Comparison of ENCODE assay signal across 8 mouse cellular contexts in the genomic region with DNA sequence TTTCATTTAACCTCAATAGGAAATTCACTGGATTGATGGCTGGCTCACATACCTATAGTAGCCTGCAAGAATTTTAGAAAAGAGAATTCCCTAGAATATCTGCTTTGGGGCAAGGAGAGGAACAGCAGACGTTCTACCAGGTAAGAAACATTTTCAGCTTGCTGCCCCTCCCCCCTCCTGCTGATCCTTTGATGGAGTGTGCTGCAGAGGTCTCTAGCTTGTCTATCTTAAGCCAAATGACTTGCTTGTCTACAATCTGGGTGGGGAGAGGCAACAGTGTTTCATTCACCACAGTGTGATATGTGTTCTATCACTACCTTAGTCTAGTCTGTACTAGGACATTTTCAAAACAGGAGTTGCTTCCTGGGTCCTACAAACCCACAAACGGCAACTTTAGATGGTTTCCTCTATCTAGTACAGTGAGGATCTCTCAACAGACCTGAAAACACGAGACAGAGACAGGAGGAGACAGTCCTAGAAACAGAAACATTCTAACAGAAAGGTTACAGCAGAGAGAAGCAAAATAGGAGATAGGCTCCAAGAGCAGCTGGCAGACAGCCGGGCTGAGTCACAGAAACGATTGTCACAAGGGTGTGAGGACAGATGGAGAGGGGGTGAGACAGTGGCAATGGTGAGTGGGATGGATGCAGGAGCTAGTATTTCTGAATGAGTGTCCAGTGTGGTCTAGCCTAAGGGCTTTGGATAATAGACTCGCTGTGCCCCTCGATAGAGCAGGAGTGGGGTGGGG. TPM values are rescaled to one million over a fixed set of nuclear protein-coding genes. Genes with fewer than 3 reads are reported as not detected.
DNase-seq lines count a peak whose midpoint lies in the region; ATAC-seq and TF ChIP-seq lines count a peak whose summit lies in the region.
"Had no signal": no experiment of that assay in that cellular context is flagged by ENCODE, and none has a peak within 500 bp of the region (broad histone marks: within the 10 kb centered on the region; RNA-seq: fewer than 3 reads in every experiment).

No protein-coding gene starts in this region.

- no peak for ATAC-seq in hindbrain, embryonic 15.5 days (ENCODE audit: low FRiP score, low read depth)

- H3K27me3 ChIP-seq in hindbrain, embryonic 15.5 days: no peaks in the 10 kb centered on the region
- H3K27me3 ChIP-seq in myocyte (ENCODE audit: control insufficient read depth, insufficient read depth, insufficient read length): no peaks in the 10 kb centered on the region

- H3ac ChIP-seq in myocyte (ENCODE audit: control insufficient read depth, insufficient read length): no peak overlapping the region

- TF ChIP-seq POLR2A in myocyte (IDR thresholded peaks at IDR 0.05; ENCODE audit: insufficient read length, low read depth): no peak

- H3K4me1 ChIP-seq in hindbrain, embryonic 15.5 days (replicated peaks): peaks cover 18% of the 10 kb centered on the region

- H3K36me3 ChIP-seq in hindbrain, embryonic 15.5 days: no peaks in the 10 kb centered on the region
- no peaks in the 10 kb centered on the region for H3K36me3 ChIP-seq in myocyte (ENCODE audit: control insufficient read depth, insufficient read depth)

- H3K9ac ChIP-seq in hindbrain, embryonic 15.5 days: 0 out of 2 replicates have a peak overlapping the region, but pooled peaks have one; percentile 15

- peak; percentile 64 for DNase-seq in Muller cell, postnatal 12 days (ENCODE audit: inconsistent ontology term)
- DNase-seq in adrenal gland, postnatal 14 days: peak; percentile 82
- peak; percentile 30 to 63 for DNase-seq in frontal cortex, postnatal 10 days (ENCODE audit: low spot score in 2 of 2)
- no peak for DNase-seq in kidney, postnatal 4 days
- no peak for DNase-seq in kidney, postnatal 14 days

- 45% methylated on average over 7 of the region's 7 CpGs for WGBS in hindbrain, embryonic 15.5 days

- no peak overlapping the region for H3K27ac ChIP-seq in hindbrain, embryonic 15.5 days (replicated peaks)
- H3K27ac ChIP-seq: kidney, postnatal 0 days had no signal

- no peaks in the 10 kb centered on the region for H3K79me2 ChIP-seq in myocyte (ENCODE audit: control insufficient read depth, insufficient read depth)

- H3K4me2 ChIP-seq in hindbrain, embryonic 15.5 days: no peak overlapping the region
- peak overlapping the region; percentile 44 for H3K4me2 ChIP-seq in myocyte (ENCODE audit: low read depth)

- H3K9me3 ChIP-seq in hindbrain, embryonic 15.5 days: no peaks in the 10 kb centered on the region

- no peak overlapping the region for H3K4me3 ChIP-seq in hindbrain, embryonic 15.5 days
- H3K4me3 ChIP-seq in myocyte: no peak overlapping the region

TF ChIP-seq in myocyte, 11 proteins besides CTCF, POLR2A, EP300 and RAD21:
- TF ChIP-seq POLR2AphosphoS2 (IDR thresholded peaks at IDR 0.05; ENCODE audit: insufficient read length, low read depth) (no peak), MYOD1 (IDR thresholded peaks at IDR 0.05; ENCODE audit: control insufficient read depth in 1 of 3, insufficient read length in 2 of 3, low read depth in 2 of 3) (peak in 1 of 3 experiments; percentile 59), MAX (IDR thresholded peaks at IDR 0.05; ENCODE audit: low read depth) (no peak), USF1 (IDR thresholded peaks at IDR 0.05; ENCODE audit: low read depth) (no peak), MYOG (IDR thresholded peaks at IDR 0.05; ENCODE audit: control insufficient read depth in 1 of 3, insufficient read depth in 1 of 3, insufficient read length in 2 of 3, low read depth in 2 of 3) (peak in 1 of 3 experiments; percentile 40)

RNA-seq across cellular contexts. Expression of a gene that starts 41.2 kb away (rescaled TPM):
- 0.15 TPM in 1 of 2 replicates, not detected in the other for total RNA-seq in adrenal gland, postnatal 14 days (2021)
- polyA plus RNA-seq in hindbrain, embryonic 15.5 days (2015; fragmentation: Nextera tagmentation; extraction: Ambion mirVana): 0.08 and 0.13 TPM in 2 replicates
- not detected for polyA plus RNA-seq in myocyte (2012; fragmentation: generic; extraction: Trizol)

Comparison
In these comparisons a context has a peak if more than half of its experiments do, and no peak if none do; other contexts are left out.
1. DNase-seq: peak in Muller cell, postnatal 12 days (single experiment), adrenal gland, postnatal 14 days (single experiment) and frontal cortex, postnatal 10 days (2 of 2); none in kidney, postnatal 4 days (0 of 2) and kidney, postnatal 14 days (single experiment).